In the genomic region with DNA sequence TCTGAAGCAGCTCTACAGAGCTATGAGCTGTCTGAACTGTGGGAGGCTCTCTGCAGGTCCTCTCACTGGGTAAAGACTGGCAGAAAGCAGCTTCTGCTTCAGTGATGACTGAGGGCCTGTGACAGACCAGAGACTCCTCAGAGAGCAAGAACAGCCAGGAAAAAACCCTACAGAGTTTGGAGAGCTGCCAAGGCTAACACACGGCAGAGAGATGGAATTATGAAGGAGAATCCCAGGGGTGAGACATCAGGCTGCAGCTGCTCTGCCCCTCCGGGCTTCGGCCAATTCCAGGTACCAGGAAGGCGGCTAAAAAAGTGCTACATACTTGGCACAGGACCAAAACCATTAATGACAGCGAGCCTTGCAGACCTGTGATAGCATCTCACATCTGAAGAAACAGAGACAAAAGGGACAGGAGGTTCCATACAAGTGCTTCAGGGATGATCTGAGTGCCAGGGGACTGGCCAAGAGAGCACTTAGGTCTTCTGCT, we compare ENCODE assay signal across 9 mouse cellular contexts. TPM values are rescaled to one million over a fixed set of nuclear protein-coding genes. Genes with fewer than 3 reads are reported as not detected.
DNase-seq lines count a peak whose midpoint lies in the region; ATAC-seq lines count a peak whose summit lies in the region.
"Had no signal": no experiment of that assay in that cellular context is flagged by ENCODE, and none has a peak within 500 bp of the region (broad histone marks: within the 10 kb centered on the region; RNA-seq: fewer than 3 reads in every experiment).

No protein-coding gene starts in this region.

- H3K9ac ChIP-seq in heart, embryonic 11.5 days (ENCODE audit: low read depth, low read length), result peak overlapping the region; percentile 29
- no peak overlapping the region for H3K9ac ChIP-seq in intestine, embryonic 16.5 days (ENCODE audit: low read depth, low read length)

- H3K27me3 ChIP-seq in heart, embryonic 11.5 days (ENCODE audit: control insufficient read depth, insufficient read depth, low read length), result no peaks in the 10 kb centered on the region
- no peaks in the 10 kb centered on the region for H3K27me3 ChIP-seq in intestine, embryonic 16.5 days (replicated peaks; ENCODE audit: control insufficient read depth, insufficient read depth, low read length)

- no peaks in the 10 kb centered on the region for H3K36me3 ChIP-seq in heart, embryonic 11.5 days (ENCODE audit: control insufficient read depth, insufficient read depth, low read length)
- no peaks in the 10 kb centered on the region for H3K36me3 ChIP-seq in intestine, embryonic 16.5 days (ENCODE audit: control insufficient read depth, insufficient read depth, low read length)
- H3K36me3 ChIP-seq: G1E had no signal

- no peak; the same call in 1 of the 2 replicates for ATAC-seq in heart, embryonic 11.5 days (replicated peaks; ENCODE audit: insufficient number of reproducible peaks, low FRiP score, low TSS enrichment)
- ATAC-seq in intestine, embryonic 16.5 days, result peak; percentile 34; the same call in 1 of the 2 replicates

- peak overlapping the region; percentile 17; the same call in 1 of the 2 replicates for H3K27ac ChIP-seq in heart, embryonic 11.5 days (ENCODE audit: low read depth, low read length)
- H3K27ac ChIP-seq in intestine, embryonic 16.5 days (ENCODE audit: low read length), result no peak overlapping the region

- WGBS in heart, embryonic 11.5 days (ENCODE audit: insufficient replicate concordance), result 27% methylated on average over 5 of the region's 5 CpGs
- WGBS in intestine, embryonic 16.5 days, result 12% methylated on average over 5 of the region's 5 CpGs

- H3K4me1 ChIP-seq in heart, embryonic 11.5 days (ENCODE audit: control insufficient read depth, insufficient read depth, low read length), result peaks cover 35% of the 10 kb centered on the region
- peaks cover 39% of the 10 kb centered on the region for H3K4me1 ChIP-seq in intestine, embryonic 16.5 days (ENCODE audit: control insufficient read depth, insufficient read depth, low read length)

- intact Hi-C loops in heart, postnatal 36 days (cut with DNase I), result no loop called here

- H3K4me2 ChIP-seq in heart, embryonic 11.5 days, result 0 out of 2 replicates have a peak overlapping the region, but pooled peaks have one; percentile 11
- H3K4me2 ChIP-seq in intestine, embryonic 16.5 days (ENCODE audit: low read depth, low read length), result no peak overlapping the region

- no peak overlapping the region for H3K4me3 ChIP-seq in heart, embryonic 11.5 days (ENCODE audit: low read depth, low read length)
- no peak overlapping the region for H3K4me3 ChIP-seq in intestine, embryonic 16.5 days (ENCODE audit: low read length)

- no peak for DNase-seq in heart, postnatal 36 days
- peak; percentile 24 for DNase-seq in 416B (ENCODE audit: low read depth)
- DNase-seq in cerebellum, adult 8-10 months, result peak; percentile 56
- no peak for DNase-seq in urinary bladder, postnatal 36 days (ENCODE audit: low spot score in 2 of 2)
- DNase-seq in natural killer cell, adult 2 months (ENCODE audit: low spot score in 2 of 2), result no peak
- DNase-seq in spleen, postnatal 36 days (ENCODE audit: low spot score in 2 of 2), result no peak

- H3K9me3 ChIP-seq in heart, embryonic 11.5 days (replicated peaks; ENCODE audit: control insufficient read depth, low read length), result no peaks in the 10 kb centered on the region
- no peaks in the 10 kb centered on the region for H3K9me3 ChIP-seq in intestine, embryonic 16.5 days (ENCODE audit: control insufficient read depth, low read length)
- H3K9me3 ChIP-seq: G1E had no signal

RNA-seq across cellular contexts. Expression of gene B4galt5, which starts 17.5 kb away (rescaled TPM):
- polyA plus RNA-seq in heart, embryonic 11.5 days (2014; fragmentation: Nextera tagmentation; extraction: Ambion mirVana), result 16.1 and 24.5 TPM in 2 replicates
- total RNA-seq in heart, postnatal 36 days (2021), result 10 to 100 TPM in 1 of 2 experiments, 1 to 10 TPM in 1; 10.0 to 13.5 TPM
- 7.2 and 8.1 TPM in 2 replicates for polyA plus RNA-seq in intestine, embryonic 16.5 days (2015; fragmentation: Nextera tagmentation; extraction: Ambion mirVana)

Comparison
In these comparisons a context has a peak if more than half of its experiments do, and no peak if none do; other contexts are left out.
1. DNase-seq: peak in 416B (single experiment) and cerebellum, adult 8-10 months (single experiment); none in heart, postnatal 36 days (0 of 2), urinary bladder, postnatal 36 days (0 of 2), natural killer cell, adult 2 months (0 of 2) and spleen, postnatal 36 days (0 of 2).